Mouse (Mus musculus): ENCODE results near the gene Pdcd1. TPM values are rescaled to one million over a fixed set of nuclear protein-coding genes. Genes with fewer than 3 reads are reported as not detected.
"Not testable (repeated sequence)": the region's sequence is repeated elsewhere in the genome, so short reads cannot be mapped to it uniquely, and the experiment has no call there.

The Pdcd1 gene
- polyA plus RNA-seq, 1 experiment from 2014 or later: not detected

DNA sequence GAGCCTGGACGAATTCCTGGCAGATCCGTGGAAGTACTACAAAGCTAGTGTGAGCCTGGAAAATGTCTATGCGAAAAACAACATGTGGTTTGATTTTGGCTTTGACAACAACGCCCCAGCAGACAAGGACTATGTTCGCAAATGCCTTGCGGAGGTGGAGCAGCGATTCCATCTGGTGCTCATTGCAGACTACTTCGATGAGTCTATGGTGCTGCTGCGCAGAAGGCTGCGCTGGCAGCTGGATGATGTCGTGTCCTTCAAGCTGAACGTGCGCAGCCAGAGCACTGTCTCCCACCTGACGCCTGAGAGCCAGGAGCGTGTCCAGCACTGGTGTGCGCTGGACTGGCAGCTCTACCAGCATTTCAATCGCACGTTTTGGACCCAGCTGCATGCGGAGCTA is 43.5 kb downstream of the Pdcd1 start:
- DNase-seq (ENCODE audit: low spot score); H3K4me1 ChIP-seq; H3K27ac ChIP-seq; H3K27me3 ChIP-seq (ENCODE audit: insufficient read depth, poor library complexity, severe bottlenecking); H3K36me3 ChIP-seq; H3K4me3 ChIP-seq; H3K9me3 ChIP-seq: not testable (repeated sequence)
- 79% methylated on average over 16 of the region's 19 CpGs for WGBS

- not testable (repeated sequence) for H3K4me3 ChIP-seq; H3K36me3 ChIP-seq; H3K27ac ChIP-seq; H3K4me1 ChIP-seq; DNase-seq (ENCODE audit: low spot score); H3K27me3 ChIP-seq (ENCODE audit: insufficient read depth, poor library complexity, severe bottlenecking); H3K9me3 ChIP-seq
- 66% methylated on average over 2 of the region's 2 CpGs for WGBS
Measured at GRCm38 (mm10) chr1:94005954-94006506, 46.3 kb downstream of the Pdcd1 start.

GRCm38 (mm10) chr1:94001023-94001422 is 51.3 kb downstream of the Pdcd1 start:
- DNase-seq (ENCODE audit: low spot score): no peak
- Histone ChIP-seq H3K4me3 (no peak overlapping the region), H3K4me1 (no peaks in the 10 kb centered on the region), H3K27me3 (ENCODE audit: insufficient read depth, poor library complexity, severe bottlenecking) (no peaks in the 10 kb centered on the region), H3K27ac (no peak overlapping the region), H3K9me3 (no peaks in the 10 kb centered on the region), H3K36me3 (no peaks in the 10 kb centered on the region)
- 70% methylated on average over 2 of the region's 2 CpGs for WGBS

DNA sequence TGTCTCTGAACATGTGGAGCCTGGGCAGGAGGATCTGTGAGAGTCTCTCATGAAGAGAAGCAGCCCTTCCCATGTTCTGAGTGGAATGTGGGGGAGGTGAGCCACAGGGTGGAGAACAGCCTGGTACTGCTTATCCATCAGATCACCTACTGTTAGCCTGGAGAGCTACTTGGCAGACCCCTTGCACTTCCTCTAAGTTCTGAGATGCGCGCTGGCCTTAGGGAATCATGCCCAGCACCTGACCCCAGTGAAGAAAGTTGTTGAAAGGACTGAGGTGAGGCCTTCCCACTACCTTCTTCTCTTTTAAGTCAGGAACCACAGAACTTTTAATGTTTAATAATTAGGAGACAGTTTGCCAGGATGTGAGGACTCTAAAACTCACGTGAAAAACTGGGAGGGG is 60.9 kb downstream of the Pdcd1 start:
- not testable (repeated sequence) for DNase-seq (ENCODE audit: low spot score); H3K9me3 ChIP-seq; H3K27ac ChIP-seq; H3K4me1 ChIP-seq; H3K27me3 ChIP-seq (ENCODE audit: insufficient read depth, poor library complexity, severe bottlenecking); H3K4me3 ChIP-seq; H3K36me3 ChIP-seq
- 78% methylated on average over 3 of the region's 3 CpGs for WGBS

GRCm38 (mm10) chr1:93991068-93991467 is 61.3 kb downstream of the Pdcd1 start:
- not testable (repeated sequence) for H3K36me3 ChIP-seq; H3K9me3 ChIP-seq; H3K27me3 ChIP-seq (ENCODE audit: insufficient read depth, poor library complexity, severe bottlenecking); H3K4me3 ChIP-seq; H3K4me1 ChIP-seq; H3K27ac ChIP-seq; DNase-seq (ENCODE audit: low spot score)
- 74% methylated on average over 2 of the region's 2 CpGs for WGBS

DNA sequence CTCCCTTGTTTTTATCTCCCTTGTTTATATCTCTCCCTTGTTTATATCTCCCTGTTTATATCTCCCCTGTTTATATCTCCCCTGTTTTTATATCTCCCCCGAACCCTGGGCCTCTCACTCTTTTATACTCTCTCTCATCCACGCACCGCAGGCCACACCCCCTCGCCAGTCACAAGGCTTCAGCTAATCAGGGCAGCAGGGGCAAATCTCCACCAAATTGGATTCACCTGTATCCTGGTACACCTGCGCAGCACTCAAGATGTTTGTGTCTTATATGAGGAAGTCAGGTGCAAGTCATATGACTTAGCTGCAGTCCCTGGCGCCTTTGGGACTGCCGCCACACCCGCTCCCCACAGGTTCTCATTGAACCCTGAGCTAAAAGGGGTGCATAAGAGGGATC is 62.1 kb downstream of the Pdcd1 start, which contains the start of gene Gal3st2c:
Gene Gal3st2c, plus strand, starts transcription at position 301 of the 400 bp plus-strand sequence.
- H3K36me3 ChIP-seq; H3K27me3 ChIP-seq (ENCODE audit: insufficient read depth, poor library complexity, severe bottlenecking); DNase-seq (ENCODE audit: low spot score); H3K9me3 ChIP-seq; H3K27ac ChIP-seq; H3K4me1 ChIP-seq; H3K4me3 ChIP-seq: not testable (repeated sequence)
- 93% methylated on average over 7 of the region's 8 CpGs for WGBS

DNA sequence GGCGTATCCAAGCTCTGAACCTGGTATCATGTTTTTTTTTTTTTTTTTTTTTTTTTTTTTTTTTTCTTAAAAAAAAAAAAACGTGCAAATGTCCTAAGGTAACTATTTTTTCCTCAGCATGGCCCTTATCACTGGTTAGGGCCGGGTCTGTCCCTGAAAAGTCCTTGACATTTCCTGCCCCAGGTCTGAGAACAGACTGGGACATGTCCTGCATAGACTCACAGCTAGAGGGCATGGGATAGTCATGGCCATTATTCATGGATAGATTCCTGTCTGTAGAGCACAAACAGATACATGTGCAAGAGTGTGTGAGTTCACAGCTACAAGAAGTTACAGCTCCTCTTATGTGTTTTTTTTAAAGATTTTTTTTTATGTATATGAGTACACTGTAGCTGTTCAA is 63.6 kb downstream of the Pdcd1 start:
- Histone ChIP-seq H3K27me3 (ENCODE audit: insufficient read depth, poor library complexity, severe bottlenecking) (no peaks in the 10 kb centered on the region), H3K9me3 (no peaks in the 10 kb centered on the region), H3K27ac (no peak overlapping the region), H3K36me3 (no peaks in the 10 kb centered on the region), H3K4me1 (no peaks in the 10 kb centered on the region), H3K4me3 (no peak overlapping the region)
- no peak for DNase-seq (ENCODE audit: low spot score)
- WGBS: 53% methylated on average over 3 of the region's 3 CpGs

Other genes starting within 250 kb of the Pdcd1 start
- 20.3 and 21.1 TPM in 2 replicates for gene Ing5, start 248.6 kb downstream of the Pdcd1 start, polyA plus RNA-seq (2016; fragmentation: Nextera tagmentation; extraction: Ambion mirVana)
- 14.8 and 18.3 TPM in 2 replicates for gene D2hgdh, start 227.6 kb downstream of the Pdcd1 start, polyA plus RNA-seq (2016; fragmentation: Nextera tagmentation; extraction: Ambion mirVana)
- gene Gal3st2, start 191.2 kb downstream of the Pdcd1 start, polyA plus RNA-seq (2016; fragmentation: Nextera tagmentation; extraction: Ambion mirVana): 0.10 TPM in 1 of 2 replicates, not detected in the other
- 0.07 TPM in 1 of 2 replicates, not detected in the other for gene Gal3st2b, start 134.2 kb downstream of the Pdcd1 start, polyA plus RNA-seq (2016; fragmentation: Nextera tagmentation; extraction: Ambion mirVana)
- gene Gal3st2c, start 62.0 kb downstream of the Pdcd1 start, polyA plus RNA-seq (2016; fragmentation: Nextera tagmentation; extraction: Ambion mirVana): not detected in 2 replicates
- not detected in 2 replicates for gene Neu4, start 32.1 kb downstream of the Pdcd1 start, polyA plus RNA-seq (2016; fragmentation: Nextera tagmentation; extraction: Ambion mirVana)